ENCODE assay signal across 17 mouse cellular contexts in the genomic region with DNA sequence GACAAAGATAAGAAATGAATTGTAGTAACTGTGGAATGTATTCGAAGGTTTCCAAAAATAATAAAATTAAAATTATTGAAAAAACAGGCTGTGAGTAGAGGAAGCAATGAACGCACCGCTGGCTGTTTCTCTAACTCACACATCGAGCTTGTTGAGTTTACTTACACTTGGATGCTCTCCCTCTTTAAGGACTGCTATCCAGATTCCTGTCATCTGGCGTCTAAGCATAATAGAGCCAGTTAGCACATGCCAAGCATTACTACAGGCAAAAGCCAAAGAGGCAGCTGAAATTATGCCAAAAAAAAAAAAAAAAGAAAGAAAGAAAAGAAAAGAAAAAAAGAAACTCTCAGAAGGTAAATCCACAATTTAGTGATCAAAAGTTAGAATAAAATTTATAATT.
"Had no signal": no experiment of that assay in that cellular context is flagged by ENCODE, and none has a peak within 500 bp of the region (broad histone marks: within the 10 kb centered on the region; RNA-seq: fewer than 3 reads in every experiment).

No protein-coding gene starts in this region.

- H3K9me3 ChIP-seq: limb, embryonic 10.5 days; megakaryocyte, embryonic 14.5 days; midbrain, embryonic 15.5 days; neural tube, embryonic 12.5 days had no signal

- H3K9ac ChIP-seq: liver, embryonic 15.5 days; midbrain, embryonic 15.5 days; neural tube, embryonic 12.5 days had no signal

- H3K4me2 ChIP-seq: liver, embryonic 11.5 days; liver, embryonic 15.5 days; midbrain, embryonic 11.5 days; midbrain, embryonic 15.5 days; neural tube, embryonic 12.5 days had no signal

- H3K27me3 ChIP-seq: liver, embryonic 15.5 days; megakaryocyte, embryonic 14.5 days; midbrain, embryonic 15.5 days; neural tube, embryonic 12.5 days had no signal

- H3K27ac ChIP-seq: kidney, postnatal 0 days; left cerebral cortex, adult 2 months; limb, embryonic 10.5 days; liver, embryonic 15.5 days; macrophage; midbrain, embryonic 15.5 days; neural tube, embryonic 12.5 days had no signal

- ATAC-seq: midbrain, embryonic 15.5 days had no signal

- H3K4me3 ChIP-seq: left cerebral cortex, adult 2 months; limb, embryonic 10.5 days; liver, embryonic 15.5 days; megakaryocyte, embryonic 14.5 days; midbrain, embryonic 15.5 days; neural tube, embryonic 12.5 days had no signal

- DNase-seq: lung, adult 2 months; lung, postnatal 10 days; retina, postnatal 1 day; right cerebral cortex, postnatal 4 days; spleen, adult 18-20 months; thymus, adult 2 months; thymus, postnatal 25 days had no signal

- H3K4me1 ChIP-seq: liver, embryonic 15.5 days; megakaryocyte, embryonic 14.5 days; midbrain, embryonic 15.5 days; neural tube, embryonic 12.5 days had no signal

- H3K36me3 ChIP-seq: limb, embryonic 10.5 days; liver, embryonic 15.5 days; midbrain, embryonic 15.5 days; neural tube, embryonic 12.5 days had no signal
